Mouse (Mus musculus) ES-CJ7 (cell line): ENCODE measurements at regions not wholly inside any gene's neighbourhood (a gene's known extent, or its start where the extent isn't known, plus 50 kb on each side); places are given as distances from the start of the nearest gene placed in this dataset.

Source experiments
- DNase-seq: peaks from one replicate; pipeline ENCODE4 v3.0.0; 2011; ENCODE audit warnings: low read depth, low spot score

GRCm38 (mm10) chr2:123267036-123267435, 502.0 kb downstream of the Sqor start:
- DNase-seq = no peak

GRCm38 (mm10) chr2:123274866-123275735, 510.1 kb downstream of the Sqor start:
- no peak for DNase-seq

GRCm38 (mm10) chr2:123275736-123276330, 510.8 kb downstream of the Sqor start:
- no peak for DNase-seq

- no peak for DNase-seq
Observed at GRCm38 (mm10) chr2:123311554-123312276, 546.7 kb downstream of the Sqor start.

GRCm38 (mm10) chr2:123312277-123312617, 547.2 kb downstream of the Sqor start:
- peak; percentile 52 for DNase-seq

GRCm38 (mm10) chr2:123320448-123321097, 555.5 kb downstream of the Sqor start:
- no peak for DNase-seq

- DNase-seq = no peak
Observed at GRCm38 (mm10) chr2:123323769-123324168, 558.7 kb downstream of the Sqor start.

GRCm38 (mm10) chr2:123324896-123325295, 559.9 kb downstream of the Sqor start:
- DNase-seq = no peak

- DNase-seq = no peak
Observed at GRCm38 (mm10) chr2:123349625-123350346, 584.7 kb downstream of the Sqor start.

- DNase-seq = no peak
Observed at GRCm38 (mm10) chr2:123364204-123364603, 599.2 kb downstream of the Sqor start.

GRCm38 (mm10) chr2:123366571-123366970, 601.5 kb downstream of the Sqor start:
- DNase-seq = no peak

- DNase-seq = peak; percentile 70
Observed at GRCm38 (mm10) chr2:123385622-123386418, 620.8 kb downstream of the Sqor start.

GRCm38 (mm10) chr2:123386773-123387604, 622.0 kb downstream of the Sqor start:
- no peak for DNase-seq

GRCm38 (mm10) chr2:123390981-123391380, 625.9 kb downstream of the Sqor start:
- DNase-seq = no peak

- DNase-seq = no peak
Observed at GRCm38 (mm10) chr2:123394296-123394695, 629.3 kb downstream of the Sqor start.

GRCm38 (mm10) chr2:123397551-123397950, 632.5 kb downstream of the Sqor start:
- DNase-seq = no peak

- DNase-seq = no peak
Observed at GRCm38 (mm10) chr2:123401064-123401463, 636.0 kb downstream of the Sqor start.

GRCm38 (mm10) chr2:123409075-123409474, 644.0 kb downstream of the Sqor start:
- DNase-seq = no peak

GRCm38 (mm10) chr2:123458034-123458677, 631.6 kb upstream of the Sema6d start:
- no peak for DNase-seq
